Mouse (Mus musculus) heart, postnatal 0 days (tissue): ENCODE measurements at regions not wholly inside any gene's neighbourhood (a gene's known extent, or its start where the extent isn't known, plus 50 kb on each side); places are given as distances from the start of the nearest gene placed in this dataset.

ENCODE experiments used
- ATAC-seq: fragments of 200-750 bp; cut with Nextera tagmentation; 2 replicates; pipeline ENCODE4 v1.8.0; 2017; ENCODE audit warnings: low read depth, moderate number of reproducible peaks, moderate library complexity; ENCODE audit not compliant: insufficient read depth
- DNase-seq: peaks from one replicate; pipeline ENCODE4 v3.0.0-alpha.2; 2016; ENCODE audit warnings: low spot score
- H3K27ac ChIP-seq: fragments of 300-500 bp; sonication (generic); 2 replicates; pipeline ENCODE4 v1.5.1; 2014; ENCODE audit warnings: low read depth, mild to moderate bottlenecking
- H3K27me3 ChIP-seq: fragments of 300-500 bp; sonication (generic); 2 replicates; pipeline ENCODE4 v1.6.1; 2014; ENCODE audit warnings: low read length, mixed read lengths; ENCODE audit not compliant: control insufficient read depth, insufficient read depth
- H3K36me3 ChIP-seq: fragments of 300-500 bp; sonication (generic); replicated peaks from 2 replicates; pipeline ENCODE4 v1.6.1; 2014; ENCODE audit warnings: low read length, mixed read lengths; ENCODE audit not compliant: control insufficient read depth, insufficient read depth
- H3K4me1 ChIP-seq: fragments of 300-500 bp; sonication (generic); 2 replicates; pipeline ENCODE4 v1.6.1; 2014; ENCODE audit warnings: antibody characterized with exemption; ENCODE audit not compliant: control insufficient read depth, insufficient read depth
- H3K4me2 ChIP-seq: fragments of 300-500 bp; sonication (generic); 2 replicates; pipeline ENCODE4 v1.6.1; 2014; ENCODE audit warnings: low read depth, mild to moderate bottlenecking, low read length, moderate library complexity
- H3K4me3 ChIP-seq: fragments of 300-500 bp; sonication (generic); 2 replicates; pipeline ENCODE4 v1.5.1; 2014; ENCODE audit warnings: low read depth, low read length
- H3K9ac ChIP-seq: fragments of 300-500 bp; sonication (generic); replicated peaks from 2 replicates; pipeline ENCODE4 v1.6.1; 2014; ENCODE audit warnings: low read depth, low read length, mixed read lengths
- H3K9me3 ChIP-seq: fragments of 300-500 bp; sonication (generic); replicated peaks from 2 replicates; pipeline ENCODE4 v1.6.1; 2016; ENCODE audit warnings: low read length; ENCODE audit not compliant: control insufficient read depth
- CTCF ChIP-seq: IDR thresholded peaks from 2 replicates; pipeline ENCODE4 v1.5.1; 2016; ENCODE audit warnings: antibody characterized with exemption, control low read depth, low read depth
- EP300 ChIP-seq: IDR thresholded peaks from 2 replicates; pipeline ENCODE4 v1.6.1; 2016; ENCODE audit warnings: antibody characterized with exemption, low read depth
- WGBS: fragments of 180-500 bp; shearing (Covaris S2); extraction: QIAGEN DNeasy Blood & Tissue Kit; methylation state at CpG from one replicate; pipeline ENCODE4 v1.1.7; 2014; 5-methylcytosine and 5-hydroxymethylcytosine counted together

GRCm38 (mm10) chr8:117930687-117931086, 128.9 kb upstream of the Mphosph6 start:
- no peaks in the 10 kb centered on the region for H3K36me3 ChIP-seq
- ATAC-seq (no peak), DNase-seq (peak; percentile 47)
- no peak for TF ChIP-seq EP300
- TF ChIP-seq CTCF, result peak; percentile 72
- H3K4me1 ChIP-seq, result peaks cover 4% of the 10 kb centered on the region
- no peak overlapping the region for H3K27ac ChIP-seq
- H3K9me3 ChIP-seq, result no peaks in the 10 kb centered on the region
- no peak overlapping the region for H3K9ac ChIP-seq
- no peaks in the 10 kb centered on the region for H3K27me3 ChIP-seq
- no peak overlapping the region for H3K4me2 ChIP-seq
- 56% methylated on average over 6 of the region's 6 CpGs for WGBS
- H3K4me3 ChIP-seq, result no peak overlapping the region

- H3K36me3 ChIP-seq, result no peaks in the 10 kb centered on the region
- TF ChIP-seq EP300, result no peak
- H3K4me3 ChIP-seq, result no peak overlapping the region
- H3K27ac ChIP-seq, result no peak overlapping the region
- no peaks in the 10 kb centered on the region for H3K27me3 ChIP-seq
- H3K9me3 ChIP-seq, result no peaks in the 10 kb centered on the region
- no peaks in the 10 kb centered on the region for H3K4me1 ChIP-seq
- ATAC-seq (no peak), DNase-seq (no peak)
- H3K4me2 ChIP-seq, result no peak overlapping the region
- 81% methylated on average over 12 of the region's 12 CpGs for WGBS
- no peak overlapping the region for H3K9ac ChIP-seq
Measured at GRCm38 (mm10) chr8:117929606-117930005, 127.9 kb upstream of the Mphosph6 start.

- ATAC-seq (peak; percentile 58), DNase-seq (peak; percentile 15)
- Histone ChIP-seq H3K4me1 (no peaks in the 10 kb centered on the region), H3K27ac (no peak overlapping the region), H3K27me3 (no peaks in the 10 kb centered on the region), H3K36me3 (no peaks in the 10 kb centered on the region), H3K9ac (no peak overlapping the region), H3K4me3 (no peak overlapping the region), H3K9me3 (0 out of 2 replicates have a peak, but pooled peaks cover 4% of the 10 kb centered on the region), H3K4me2 (peak overlapping the region; percentile 27; the same call in 1 of the 2 replicates)
- TF ChIP-seq EP300 (no peak), CTCF (no peak)
- WGBS, result 35% methylated on average over 6 of the region's 6 CpGs
Measured at GRCm38 (mm10) chr8:117923296-117923695, 121.6 kb upstream of the Mphosph6 start.

GRCm38 (mm10) chr8:117903052-117903451, 101.3 kb upstream of the Mphosph6 start:
- H3K27me3 ChIP-seq, result no peaks in the 10 kb centered on the region
- no peak overlapping the region for H3K27ac ChIP-seq
- H3K9ac ChIP-seq, result no peak overlapping the region
- no peak overlapping the region for H3K4me3 ChIP-seq
- H3K4me2 ChIP-seq, result no peak overlapping the region
- no peaks in the 10 kb centered on the region for H3K9me3 ChIP-seq
- DNase-seq (no peak), ATAC-seq (no peak)
- TF ChIP-seq EP300 (no peak), CTCF (no peak)
- H3K4me1 ChIP-seq, result no peaks in the 10 kb centered on the region
- WGBS, result 43% methylated on average over 8 of the region's 8 CpGs
- H3K36me3 ChIP-seq, result no peaks in the 10 kb centered on the region

GRCm38 (mm10) chr8:117899892-117900291, 98.1 kb upstream of the Mphosph6 start:
- no peaks in the 10 kb centered on the region for H3K27me3 ChIP-seq
- no peak for TF ChIP-seq EP300
- TF ChIP-seq CTCF, result no peak
- no peak overlapping the region for H3K4me3 ChIP-seq
- H3K36me3 ChIP-seq, result no peaks in the 10 kb centered on the region
- no peak overlapping the region for H3K9ac ChIP-seq
- DNase-seq (no peak), ATAC-seq (no peak)
- H3K9me3 ChIP-seq, result no peaks in the 10 kb centered on the region
- H3K27ac ChIP-seq, result no peak overlapping the region
- H3K4me2 ChIP-seq, result no peak overlapping the region
- H3K4me1 ChIP-seq, result no peaks in the 10 kb centered on the region

GRCm38 (mm10) chr8:117898015-117898414, 96.3 kb upstream of the Mphosph6 start:
- Histone ChIP-seq H3K9ac (no peak overlapping the region), H3K4me3 (no peak overlapping the region), H3K4me1 (no peaks in the 10 kb centered on the region), H3K4me2 (no peak overlapping the region), H3K27ac (no peak overlapping the region), H3K27me3 (no peaks in the 10 kb centered on the region), H3K36me3 (no peaks in the 10 kb centered on the region), H3K9me3 (no peaks in the 10 kb centered on the region)
- DNase-seq (no peak), ATAC-seq (no peak)
- TF ChIP-seq CTCF (peak; percentile 63), EP300 (no peak)
- WGBS, result 75% methylated on average over 5 of the region's 5 CpGs
